Mouse (Mus musculus): Measurements from ENCODE around the gene Phc2. TPM values are rescaled to one million over a fixed set of nuclear protein-coding genes. Genes with fewer than 3 reads are reported as not detected.

Phc2 gene
- 77.8 TPM for total RNA-seq (2023)

GRCm38 (mm10) chr4:128654505-128655381, at the start of gene Phc2:
Gene Phc2, plus strand, starts transcription at chr4:128654702.

GRCm38 (mm10) chr4:128609925-128610402, 44.5 kb upstream of the Phc2 start, which contains the start of gene Zscan20:
Gene Zscan20, minus strand, starts transcription at chr4:128610098.

GRCm38 (mm10) chr4:128618246-128618911, 36.1 kb upstream of the Phc2 start, which contains the start of gene Tlr12:
Gene Tlr12, minus strand, starts transcription at chr4:128618619.

GRCm38 (mm10) chr4:128755064-128755463, 100.6 kb downstream of the Phc2 start, which contains the start of gene A3galt2:
Gene A3galt2, plus strand, starts transcription at chr4:128755364.

Other genes with a start within 250 kb of the Phc2 start
- 12.2 TPM for gene Zscan20, start 44.6 kb upstream of the Phc2 start, total RNA-seq (2023)
- gene Tlr12, start 36.1 kb upstream of the Phc2 start, total RNA-seq (2023): 3.3 TPM
- 2.5 TPM for gene A3galt2, start 100.7 kb downstream of the Phc2 start, total RNA-seq (2023)
- gene Zfp362, start 151.3 kb downstream of the Phc2 start, total RNA-seq (2023): 42.5 TPM
- 5.1 TPM for gene Trim62, start 228.9 kb downstream of the Phc2 start, total RNA-seq (2023)